Mouse (Mus musculus): ENCODE measurements around the gene 2200002J24Rik.

Gene 2200002J24Rik

GRCm38 (mm10) chr7:30698589-30698988, at the start of gene 2200002J24Rik:
2200002J24Rik (plus strand) TSS chr7:30698926.
- DNase-seq (ENCODE audit: low spot score) = peak; percentile 8

- peak; percentile 98 for DNase-seq (ENCODE audit: low spot score)
Observed at GRCm38 (mm10) chr7:30649591-30650540, 48.9 kb upstream of the 2200002J24Rik start, which contains the start of gene Rbm42. Rbm42 (minus strand) TSS chr7:30650317.

- DNase-seq (ENCODE audit: low spot score) = peak; percentile 87
Observed at GRCm38 (mm10) chr7:30664529-30665200, 34.1 kb upstream of the 2200002J24Rik start, which contains the start of gene Haus5. Haus5 (minus strand) TSS chr7:30664994.

- DNase-seq (ENCODE audit: low spot score) = no peak
Observed at GRCm38 (mm10) chr7:30665321-30665720, 33.4 kb upstream of the 2200002J24Rik start.

- DNase-seq (ENCODE audit: low spot score) = no peak
Observed at GRCm38 (mm10) chr7:30669229-30669628, 29.5 kb upstream of the 2200002J24Rik start.

- no peak for DNase-seq (ENCODE audit: low spot score)
Observed at GRCm38 (mm10) chr7:30671480-30671879, 27.2 kb upstream of the 2200002J24Rik start, which contains the start of gene Pmis2. Pmis2 (minus strand) TSS chr7:30671605.

- DNase-seq (ENCODE audit: low spot score) = no peak
Observed at GRCm38 (mm10) chr7:30678263-30678975, 20.3 kb upstream of the 2200002J24Rik start.

- no peak for DNase-seq (ENCODE audit: low spot score)
Observed at GRCm38 (mm10) chr7:30681897-30682296, 16.8 kb upstream of the 2200002J24Rik start.

GRCm38 (mm10) chr7:30683425-30683824, 15.3 kb upstream of the 2200002J24Rik start:
- DNase-seq (ENCODE audit: low spot score) = no peak

- DNase-seq (ENCODE audit: low spot score) = no peak
Observed at GRCm38 (mm10) chr7:30688325-30688724, 10.4 kb upstream of the 2200002J24Rik start.

GRCm38 (mm10) chr7:30698101-30698500, 625 bp upstream of the 2200002J24Rik start:
- DNase-seq (ENCODE audit: low spot score) = no peak

- DNase-seq (ENCODE audit: low spot score) = no peak
Observed at GRCm38 (mm10) chr7:30706214-30706882, 7.6 kb downstream of the 2200002J24Rik start.

GRCm38 (mm10) chr7:30707441-30707840, 8.7 kb downstream of the 2200002J24Rik start:
- no peak for DNase-seq (ENCODE audit: low spot score)

GRCm38 (mm10) chr7:30711942-30712341, 13.2 kb downstream of the 2200002J24Rik start, which contains the start of gene Atp4a:
Atp4a (plus strand) TSS chr7:30712209.
- DNase-seq (ENCODE audit: low spot score) = no peak

GRCm38 (mm10) chr7:30717006-30717715, 18.4 kb downstream of the 2200002J24Rik start:
- peak; percentile 84 for DNase-seq (ENCODE audit: low spot score)

GRCm38 (mm10) chr7:30717716-30718046, 19.0 kb downstream of the 2200002J24Rik start:
- no peak for DNase-seq (ENCODE audit: low spot score)

- DNase-seq (ENCODE audit: low spot score) = no peak
Observed at GRCm38 (mm10) chr7:30719669-30720068, 20.9 kb downstream of the 2200002J24Rik start.

- DNase-seq (ENCODE audit: low spot score) = no peak
Observed at GRCm38 (mm10) chr7:30721286-30721685, 22.6 kb downstream of the 2200002J24Rik start.

- DNase-seq (ENCODE audit: low spot score) = no peak
Observed at GRCm38 (mm10) chr7:30723274-30723953, 24.7 kb downstream of the 2200002J24Rik start.

GRCm38 (mm10) chr7:30728214-30728613, 29.5 kb downstream of the 2200002J24Rik start:
- DNase-seq (ENCODE audit: low spot score) = no peak
